ENCODE assay signal across 20 mouse cellular contexts in the genomic region with DNA sequence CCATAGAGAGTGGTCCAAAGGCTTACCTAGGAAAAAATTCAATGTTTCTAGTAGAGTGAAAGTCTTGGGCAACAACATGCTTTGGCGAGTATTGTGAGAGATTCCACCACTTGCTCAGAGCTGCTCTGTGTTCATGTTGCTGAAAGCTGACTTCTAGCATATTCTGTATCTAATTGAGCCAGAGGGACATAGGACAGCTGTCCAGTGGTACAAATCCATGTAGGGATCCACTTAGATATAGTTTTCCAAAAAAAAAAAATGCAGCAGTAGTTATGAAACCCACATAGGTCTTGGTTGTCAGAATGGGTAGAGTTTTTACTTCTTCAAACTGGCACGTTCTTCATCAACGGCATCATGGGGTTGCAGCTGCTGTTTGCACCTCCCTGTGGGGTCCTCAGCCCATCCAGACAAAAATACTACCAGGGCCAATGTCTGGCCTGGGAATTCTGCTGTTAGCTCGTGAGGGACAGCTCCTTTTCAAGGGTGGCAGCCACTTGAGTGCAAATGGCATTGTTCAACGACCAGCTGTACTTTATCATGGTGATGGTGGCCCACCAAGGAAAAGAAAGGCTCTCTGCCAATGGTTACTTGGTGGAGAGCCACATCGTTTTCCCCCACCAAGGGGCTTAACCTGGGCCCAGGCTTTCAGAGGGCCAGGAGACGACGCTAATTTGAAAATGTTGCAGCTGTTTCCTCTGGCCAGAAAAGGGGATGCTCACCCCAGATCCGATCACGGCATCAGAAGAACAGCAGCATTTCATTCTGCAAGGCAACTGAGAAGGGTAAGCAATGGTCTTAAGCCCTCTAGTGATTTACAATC.
DNase-seq lines count a peak whose midpoint lies in the region; ATAC-seq and TF ChIP-seq lines count a peak whose summit lies in the region.
"Had no signal": no experiment of that assay in that cellular context is flagged by ENCODE, and none has a peak within 500 bp of the region (broad histone marks: within the 10 kb centered on the region; RNA-seq: fewer than 3 reads in every experiment).

No protein-coding gene starts in this region.

- H3K9me3 ChIP-seq in embryonic facial prominence, embryonic 14.5 days (ENCODE audit: control insufficient read depth, low read length) = 0 out of 2 replicates have a peak, but pooled peaks cover 4% of the 10 kb centered on the region
- no peaks in the 10 kb centered on the region for H3K9me3 ChIP-seq in embryonic facial prominence, embryonic 10.5 days
- no peaks in the 10 kb centered on the region for H3K9me3 ChIP-seq in kidney, embryonic 15.5 days (replicated peaks)
- no peaks in the 10 kb centered on the region for H3K9me3 ChIP-seq in kidney, embryonic 14.5 days (ENCODE audit: control insufficient read depth, low read length)
- no peaks in the 10 kb centered on the region for H3K9me3 ChIP-seq in lung, embryonic 15.5 days
- H3K9me3 ChIP-seq: embryonic facial prominence, embryonic 12.5 days; neural tube, embryonic 13.5 days had no signal

- H3K4me1 ChIP-seq in embryonic facial prominence, embryonic 14.5 days (ENCODE audit: control insufficient read depth, insufficient read depth, low read length) = no peaks in the 10 kb centered on the region
- peaks cover 3% of the 10 kb centered on the region; the same call in 1 of the 2 replicates for H3K4me1 ChIP-seq in embryonic facial prominence, embryonic 10.5 days
- H3K4me1 ChIP-seq in kidney, embryonic 15.5 days = 0 out of 2 replicates have a peak, but pooled peaks cover 6% of the 10 kb centered on the region
- H3K4me1 ChIP-seq in kidney, embryonic 14.5 days (ENCODE audit: control insufficient read depth, insufficient read depth, low read length) = 0 out of 2 replicates have a peak, but pooled peaks cover 3% of the 10 kb centered on the region
- no peaks in the 10 kb centered on the region for H3K4me1 ChIP-seq in lung, embryonic 15.5 days
- no peaks in the 10 kb centered on the region for H3K4me1 ChIP-seq in lung, adult 2 months (ENCODE audit: control insufficient read depth, insufficient read depth, low read length)
- H3K4me1 ChIP-seq: embryonic facial prominence, embryonic 12.5 days; limb, embryonic 13.5 days; midbrain, embryonic 13.5 days; neural tube, embryonic 13.5 days had no signal

- H3K9ac ChIP-seq in embryonic facial prominence, embryonic 14.5 days (ENCODE audit: low read depth, low read length) = no peak overlapping the region
- no peak overlapping the region for H3K9ac ChIP-seq in kidney, embryonic 15.5 days
- H3K9ac ChIP-seq in kidney, embryonic 14.5 days (ENCODE audit: low read depth, low read length) = no peak overlapping the region
- H3K9ac ChIP-seq in lung, embryonic 15.5 days = no peak overlapping the region
- H3K9ac ChIP-seq: embryonic facial prominence, embryonic 12.5 days; hindbrain, embryonic 14.5 days; limb, embryonic 13.5 days; liver, embryonic 14.5 days; midbrain, embryonic 13.5 days; neural tube, embryonic 13.5 days had no signal

- 69% methylated on average over 10 of the region's 10 CpGs for WGBS in embryonic facial prominence, embryonic 14.5 days
- 74% methylated on average over 10 of the region's 10 CpGs for WGBS in embryonic facial prominence, embryonic 10.5 days
- WGBS in kidney, embryonic 15.5 days = 44% methylated on average over 10 of the region's 10 CpGs
- 56% methylated on average over 10 of the region's 10 CpGs for WGBS in kidney, embryonic 14.5 days
- 48% methylated on average over 10 of the region's 10 CpGs for WGBS in lung, embryonic 15.5 days
- WGBS in lung, adult 2 months = 61% methylated on average over 10 of the region's 10 CpGs

- no peaks in the 10 kb centered on the region for H3K27me3 ChIP-seq in embryonic facial prominence, embryonic 14.5 days (replicated peaks; ENCODE audit: control insufficient read depth, insufficient read depth, low read length)
- H3K27me3 ChIP-seq in embryonic facial prominence, embryonic 10.5 days (replicated peaks; ENCODE audit: low read depth, poor library complexity, severe bottlenecking) = no peaks in the 10 kb centered on the region
- no peaks in the 10 kb centered on the region for H3K27me3 ChIP-seq in kidney, embryonic 15.5 days
- no peaks in the 10 kb centered on the region for H3K27me3 ChIP-seq in kidney, embryonic 14.5 days (ENCODE audit: control insufficient read depth, insufficient read depth, low read length)
- no peaks in the 10 kb centered on the region for H3K27me3 ChIP-seq in lung, embryonic 15.5 days
- H3K27me3 ChIP-seq: embryonic facial prominence, embryonic 12.5 days; limb, embryonic 13.5 days; midbrain, embryonic 13.5 days; neural tube, embryonic 13.5 days had no signal

- H3K4me2 ChIP-seq in embryonic facial prominence, embryonic 14.5 days (ENCODE audit: low read depth, low read length) = no peak overlapping the region
- no peak overlapping the region for H3K4me2 ChIP-seq in kidney, embryonic 15.5 days
- no peak overlapping the region for H3K4me2 ChIP-seq in kidney, embryonic 14.5 days (replicated peaks; ENCODE audit: low read depth, low read length)
- H3K4me2 ChIP-seq in lung, embryonic 15.5 days = no peak overlapping the region
- H3K4me2 ChIP-seq: embryonic facial prominence, embryonic 12.5 days; hindbrain, embryonic 14.5 days; limb, embryonic 13.5 days; midbrain, embryonic 13.5 days; neural tube, embryonic 13.5 days had no signal

- DNase-seq in embryonic facial prominence, embryonic 14.5 days (ENCODE audit: low spot score) = peak; percentile 22
- DNase-seq in embryonic facial prominence, embryonic 10.5 days (ENCODE audit: low spot score) = no peak
- no peak for DNase-seq in lung, adult 2 months
- DNase-seq in heart, postnatal 4 days = peak; percentile 21
- no peak for DNase-seq in spleen, postnatal 4 days (ENCODE audit: low spot score in 2 of 2)
- DNase-seq: adrenal gland, adult 2 months; cerebellum, adult 9-10 months; kidney, adult 8-10 months; layer of hippocampus, adult 9-11 months; right cerebral cortex, adult 18-20 months; thymus, postnatal 36 days had no signal

- no peak for TF ChIP-seq POLR2A in lung, adult 2 months (IDR thresholded peaks at IDR 0.05; ENCODE audit: borderline replicate concordance, extremely low read depth, low read depth, low read length)

- TF ChIP-seq CTCF in lung, adult 2 months (IDR thresholded peaks at IDR 0.05; ENCODE audit: insufficient read depth, low read length) = no peak

- H3K36me3 ChIP-seq in embryonic facial prominence, embryonic 14.5 days (ENCODE audit: control insufficient read depth, insufficient read depth, low read length) = no peaks in the 10 kb centered on the region
- no peaks in the 10 kb centered on the region for H3K36me3 ChIP-seq in embryonic facial prominence, embryonic 10.5 days (replicated peaks)
- no peaks in the 10 kb centered on the region for H3K36me3 ChIP-seq in kidney, embryonic 15.5 days
- H3K36me3 ChIP-seq in kidney, embryonic 14.5 days (ENCODE audit: control insufficient read depth, insufficient read depth, low read length) = no peaks in the 10 kb centered on the region
- no peaks in the 10 kb centered on the region for H3K36me3 ChIP-seq in lung, embryonic 15.5 days
- H3K36me3 ChIP-seq: embryonic facial prominence, embryonic 12.5 days; limb, embryonic 13.5 days; midbrain, embryonic 13.5 days; neural tube, embryonic 13.5 days had no signal

- H3K4me3 ChIP-seq in embryonic facial prominence, embryonic 14.5 days (ENCODE audit: low read depth, low read length) = no peak overlapping the region
- H3K4me3 ChIP-seq in embryonic facial prominence, embryonic 10.5 days = no peak overlapping the region
- no peak overlapping the region for H3K4me3 ChIP-seq in kidney, embryonic 15.5 days (replicated peaks)
- no peak overlapping the region for H3K4me3 ChIP-seq in kidney, embryonic 14.5 days (ENCODE audit: low read length)
- H3K4me3 ChIP-seq in lung, embryonic 15.5 days = no peak overlapping the region
- no peak overlapping the region for H3K4me3 ChIP-seq in lung, adult 2 months (replicated peaks; ENCODE audit: extremely low read depth, low read depth, low read length)
- H3K4me3 ChIP-seq: embryonic facial prominence, embryonic 12.5 days; limb, embryonic 13.5 days; midbrain, embryonic 13.5 days; neural tube, embryonic 13.5 days had no signal

- ATAC-seq in embryonic facial prominence, embryonic 14.5 days (ENCODE audit: low read depth) = no peak; the same call in 1 of the 2 replicates
- no peak for ATAC-seq in kidney, embryonic 15.5 days (replicated peaks; ENCODE audit: low FRiP score)
- ATAC-seq in kidney, embryonic 14.5 days (ENCODE audit: low FRiP score, low TSS enrichment) = no peak
- ATAC-seq in lung, embryonic 15.5 days (ENCODE audit: borderline replicate concordance, extremely low read depth, low FRiP score, low TSS enrichment) = peak; percentile 89
- ATAC-seq: midbrain, embryonic 13.5 days had no signal

- no peak overlapping the region for H3K27ac ChIP-seq in embryonic facial prominence, embryonic 14.5 days (replicated peaks; ENCODE audit: low read depth, low read length)
- H3K27ac ChIP-seq in embryonic facial prominence, embryonic 10.5 days (replicated peaks) = no peak overlapping the region
- 0 out of 2 replicates have a peak overlapping the region, but pooled peaks have one; percentile 22 for H3K27ac ChIP-seq in kidney, embryonic 15.5 days
- H3K27ac ChIP-seq in kidney, embryonic 14.5 days (ENCODE audit: low read depth, low read length) = no peak overlapping the region
- peak overlapping the region; percentile 60 for H3K27ac ChIP-seq in lung, embryonic 15.5 days
- H3K27ac ChIP-seq: embryonic facial prominence, embryonic 12.5 days; hindbrain, embryonic 14.5 days; limb, embryonic 13.5 days; liver, embryonic 14.5 days; midbrain, embryonic 13.5 days; neural tube, embryonic 13.5 days had no signal

Comparison
In these comparisons a context has a peak if more than half of its experiments do, and no peak if none do; other contexts are left out.
1. DNase-seq: peak in embryonic facial prominence, embryonic 14.5 days (single experiment) and heart, postnatal 4 days (single experiment); none in embryonic facial prominence, embryonic 10.5 days (single experiment), lung, adult 2 months (single experiment) and spleen, postnatal 4 days (0 of 2).
2. H3K27ac ChIP-seq: peak in kidney, embryonic 15.5 days (single experiment) and lung, embryonic 15.5 days (single experiment); none in embryonic facial prominence, embryonic 14.5 days (single experiment), embryonic facial prominence, embryonic 10.5 days (single experiment) and kidney, embryonic 14.5 days (single experiment).